Mouse (Mus musculus) ES-E14 (cell line): Measurements from ENCODE around the gene St3gal3. TPM values are rescaled to one million over a fixed set of nuclear protein-coding genes. Genes with fewer than 3 reads are reported as not detected.

Experiments
- DNase-seq: peaks from one replicate; pipeline ENCODE4 v3.0.0-alpha.2; 2013; ENCODE audit warnings: low read depth, low spot score
- H3K27ac ChIP-seq: 2 replicates; pipeline ENCODE4 v1.5.1; 2012; ENCODE audit warnings: low read depth, mild to moderate bottlenecking, low read length, moderate library complexity, mixed read lengths; ENCODE audit not compliant: poor library complexity, insufficient read depth, severe bottlenecking
- H3K36me3 ChIP-seq: 2 replicates; pipeline ENCODE4 v1.6.1; 2012; ENCODE audit warnings: mild to moderate bottlenecking, low read length, moderate library complexity, mixed read lengths; ENCODE audit not compliant: control insufficient read depth, poor library complexity, insufficient read depth, severe bottlenecking
- H3K4me1 ChIP-seq, 2 experiments: fragments of 150-350 bp in 1 of 2; sonication (generic) in 1 of 2; 2 replicates each; pipeline ENCODE4 v1.6.1; 2012; ENCODE audit warnings: low read length in 2 of 2, mild to moderate bottlenecking in 1 of 2, mixed read lengths in 1 of 2; ENCODE audit not compliant: control insufficient read depth in 2 of 2, insufficient read depth in 2 of 2, poor library complexity in 1 of 2
- H3K4me3 ChIP-seq, 2 experiments: fragments of 150-350 bp in 1 of 2; sonication (generic) in 1 of 2; 2 replicates each; pipeline ENCODE4 v1.5.1; 2012; ENCODE audit warnings: low read length in 2 of 2, low read depth in 1 of 2, mild to moderate bottlenecking in 1 of 2, mixed read lengths in 1 of 2; ENCODE audit not compliant: insufficient read depth in 1 of 2, poor library complexity in 1 of 2, severe bottlenecking in 1 of 2
- H3K9ac ChIP-seq: 2 replicates; pipeline ENCODE4 v1.6.1; 2012; ENCODE audit warnings: low read depth, mild to moderate bottlenecking, low read length, mixed read lengths; ENCODE audit not compliant: poor library complexity, insufficient read depth, severe bottlenecking
- H3K9me3 ChIP-seq: fragments of 150-350 bp; sonication (generic); 2 replicates; pipeline ENCODE4 v1.6.1; 2012; ENCODE audit warnings: low read depth, mild to moderate bottlenecking, low read length; ENCODE audit not compliant: control insufficient read depth, insufficient read depth
- CHD2 ChIP-seq: IDR thresholded peaks from 2 replicates; pipeline ENCODE4 v1.6.1; 2014; ENCODE audit warnings: mild to moderate bottlenecking, low read depth, low read length, inconsistent platforms
- HCFC1 ChIP-seq: IDR thresholded peaks from 2 replicates; pipeline ENCODE4 v1.6.1; 2012; ENCODE audit warnings: low read length, inconsistent platforms, borderline replicate concordance; ENCODE audit not compliant: insufficient read depth
- MAFK ChIP-seq: IDR thresholded peaks from 2 replicates; pipeline ENCODE4 v1.6.1; 2014; ENCODE audit warnings: mild to moderate bottlenecking, low read depth, low read length, inconsistent platforms; ENCODE audit not compliant: insufficient read depth
- ZC3H11A ChIP-seq: IDR thresholded peaks from 2 replicates; pipeline ENCODE4 v1.6.1; 2012; ENCODE audit warnings: low read depth, mild to moderate bottlenecking, inconsistent platforms, low read length, borderline replicate concordance
- ZNF384 ChIP-seq: IDR thresholded peaks from 2 replicates; pipeline ENCODE4 v1.6.1; 2012; ENCODE audit warnings: low read depth, low read length, inconsistent platforms
- in situ Hi-C, 2 experiments: fragments of 600-800 bp; cut with MboI; formaldehyde crosslinking; loops; one replicate each; pipeline ENCODE4 v1.15.1; 2025; ENCODE audit warnings: low sequenced_read_pairs in 2 of 2, inconsistent platforms in 1 of 2; ENCODE audit not compliant: unreplicated experiment in 2 of 2
- total RNA-seq: library from RNA; depleted of rRNA; stranded (reverse); fragments of 300-350 nt; gene quantifications from 2 replicates; pipeline ENCODE4 v1.2.3, GENCODE M21; 2012

The St3gal3 gene
- total RNA-seq, 1 experiment = 10.9 TPM

DNA sequence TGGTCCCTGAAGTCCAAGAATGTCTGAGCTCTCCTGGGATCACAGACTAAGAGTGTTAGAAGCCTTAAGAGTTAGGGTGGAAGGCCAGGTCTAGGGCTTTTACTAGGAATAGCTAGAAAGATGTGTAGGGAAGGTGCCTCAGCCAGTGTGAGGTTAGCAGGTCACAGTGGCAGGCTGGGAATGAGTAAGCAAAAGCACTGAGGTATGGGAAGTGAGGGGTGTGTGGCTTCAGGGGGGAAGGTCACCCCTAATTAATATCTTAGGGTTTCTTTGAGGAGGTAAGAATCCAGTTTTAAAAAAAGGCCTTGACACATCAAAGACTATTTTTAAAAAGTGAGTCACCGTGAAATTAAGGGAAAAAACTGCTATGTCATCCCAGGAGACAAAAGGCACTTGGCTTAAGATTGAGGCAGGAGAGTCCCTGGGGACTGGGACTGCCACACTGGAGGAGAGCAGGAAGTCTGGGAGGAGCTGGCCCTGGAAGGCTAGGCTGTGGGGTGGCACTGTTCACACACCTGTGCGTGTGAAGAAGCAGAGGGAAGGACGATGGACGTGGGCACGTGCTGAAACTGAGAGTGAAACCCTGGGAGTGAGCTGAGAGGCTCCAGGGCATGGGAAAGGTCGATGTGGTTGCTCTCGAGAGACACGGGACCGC, 72.8 kb downstream of the St3gal3 start:
- H3K4me3 ChIP-seq = no peak overlapping the region
- TF ChIP-seq MAFK (peak; percentile 66), CHD2 (no peak)
- no peak overlapping the region for H3K27ac ChIP-seq
- DNase-seq = no peak
- 0 out of 2 replicates have a peak overlapping the region, but pooled peaks have one; percentile 29 for H3K9ac ChIP-seq
- no peaks in the 10 kb centered on the region for H3K9me3 ChIP-seq
- peaks cover 8 to 26% of the 10 kb centered on the region in 2 experiments; a peak in 3 of 4 replicates for H3K4me1 ChIP-seq
- in situ Hi-C loops = no loop called here
- H3K36me3 ChIP-seq = no peaks in the 10 kb centered on the region

GRCm38 (mm10) chr4:118060915-118061530, 73.7 kb downstream of the St3gal3 start:
- Histone ChIP-seq H3K4me1 (peaks cover 8 to 26% of the 10 kb centered on the region in 2 experiments; a peak in 3 of 4 replicates), H3K4me3 (no peak overlapping the region), H3K9me3 (no peaks in the 10 kb centered on the region), H3K9ac (no peak overlapping the region), H3K27ac (no peak overlapping the region), H3K36me3 (no peaks in the 10 kb centered on the region)
- no peak for TF ChIP-seq ZC3H11A
- in situ Hi-C loops = no loop called here
- DNase-seq = no peak

DNA sequence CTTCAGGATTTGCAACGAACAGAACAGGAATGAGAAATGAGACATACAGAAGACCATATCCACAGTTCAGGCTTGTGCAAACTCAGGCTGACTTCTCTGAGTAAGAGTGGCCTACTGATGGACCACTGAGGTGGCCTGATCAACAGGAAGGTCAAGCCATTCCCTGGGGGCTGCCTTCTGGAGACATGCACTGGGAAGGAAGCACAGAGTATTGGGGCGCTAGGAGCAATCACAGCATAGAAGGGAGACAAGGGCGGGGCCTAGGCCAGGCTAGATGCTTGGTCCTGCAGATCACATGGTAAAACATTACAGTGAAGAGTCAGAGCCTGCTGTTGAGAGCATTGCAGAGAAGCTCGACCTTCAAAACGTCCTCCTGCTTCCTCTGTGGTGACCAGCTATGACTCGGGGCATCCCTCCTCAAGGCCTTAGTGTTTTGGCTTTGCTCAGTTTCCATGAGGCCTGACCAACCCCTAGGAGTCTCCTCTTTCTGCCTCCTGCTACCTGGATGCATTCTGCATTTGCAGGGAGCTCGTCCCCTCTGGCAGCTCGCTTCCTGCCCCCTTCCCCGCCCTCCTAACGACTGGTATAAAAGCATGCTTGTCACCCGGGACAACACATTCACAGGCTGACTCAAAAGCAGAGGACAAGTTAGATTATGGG, 74.8 kb downstream of the St3gal3 start:
- no peak for DNase-seq
- in situ Hi-C loops = no loop called here
- no peaks in the 10 kb centered on the region for H3K9me3 ChIP-seq
- no peaks in the 10 kb centered on the region for H3K36me3 ChIP-seq
- H3K9ac ChIP-seq = no peak overlapping the region
- no peak overlapping the region for H3K27ac ChIP-seq
- no peak for TF ChIP-seq HCFC1
- TF ChIP-seq CHD2 = no peak
- no peak for TF ChIP-seq MAFK
- TF ChIP-seq ZC3H11A = no peak
- TF ChIP-seq ZNF384 = no peak
- peaks cover 9 to 29% of the 10 kb centered on the region in 2 experiments; a peak in 3 of 4 replicates for H3K4me1 ChIP-seq
- no peak overlapping the region for H3K4me3 ChIP-seq

DNA sequence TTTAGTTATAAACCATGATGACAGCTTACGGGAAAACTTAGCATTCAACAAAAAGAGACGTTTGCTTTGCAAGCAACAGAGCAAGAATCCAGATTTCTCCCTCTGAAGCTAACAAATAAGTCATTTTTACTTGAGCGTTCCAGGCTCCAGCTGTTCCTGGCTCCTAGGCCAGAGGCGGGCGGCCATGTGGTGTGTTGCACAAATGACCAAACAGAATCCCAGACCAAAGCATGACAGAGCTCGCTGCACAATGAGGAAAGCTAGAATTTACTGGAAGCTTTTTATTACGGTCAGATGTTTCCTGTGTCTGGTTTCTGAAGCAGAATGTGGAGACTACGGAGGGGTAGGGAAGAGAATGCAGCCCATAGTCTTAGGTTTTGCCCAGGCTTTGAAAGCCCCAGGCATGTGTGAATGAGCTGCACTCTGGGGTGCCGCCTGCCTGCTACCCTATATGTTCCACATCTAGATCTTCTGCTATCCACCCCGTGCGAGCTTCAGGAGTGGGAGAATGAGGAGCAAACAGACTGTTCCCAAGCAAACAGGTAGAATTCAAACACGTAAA, 76.5 kb downstream of the St3gal3 start:
- in situ Hi-C loops = no loop called here
- Histone ChIP-seq H3K4me3 (no peak overlapping the region), H3K9me3 (no peaks in the 10 kb centered on the region), H3K27ac (no peak overlapping the region), H3K4me1 (peaks cover 16 to 38% of the 10 kb centered on the region in 2 experiments; a peak in 3 of 4 replicates), H3K36me3 (no peaks in the 10 kb centered on the region), H3K9ac (no peak overlapping the region)
- DNase-seq = no peak
- TF ChIP-seq CHD2 (no peak), ZC3H11A (no peak), MAFK (no peak), HCFC1 (no peak)
